Mouse (Mus musculus): ENCODE data around the gene Trim21.
A peak's percentile ranks its signal among the peaks of the same experiment; 100 is the strongest.

Trim21 gene

GRCm38 (mm10) chr7:102564999-102565997 is at the start of gene Trim21:
Gene Trim21, minus strand, starts transcription at chr7:102565486.
- DNase-seq (ENCODE audit: low spot score), result peak; percentile 89

- DNase-seq (ENCODE audit: low spot score), result no peak
Measured at GRCm38 (mm10) chr7:102597378-102598031, 32.2 kb upstream of the Trim21 start, which contains the start of gene Olfr552. Gene Olfr552, plus strand, starts transcription at chr7:102597770.

- DNase-seq (ENCODE audit: low spot score), result no peak
Measured at GRCm38 (mm10) chr7:102591786-102592185, 26.5 kb upstream of the Trim21 start, which contains the start of gene Olfr551. Gene Olfr551, minus strand, starts transcription at chr7:102591886.

- DNase-seq (ENCODE audit: low spot score), result no peak
Measured at GRCm38 (mm10) chr7:102575998-102576397, 10.7 kb upstream of the Trim21 start.

- DNase-seq (ENCODE audit: low spot score), result no peak
Measured at GRCm38 (mm10) chr7:102573174-102573830, 8.0 kb upstream of the Trim21 start.

- DNase-seq (ENCODE audit: low spot score), result no peak
Measured at GRCm38 (mm10) chr7:102571142-102571541, 5.9 kb upstream of the Trim21 start, which contains the start of gene Olfr550. Gene Olfr550, plus strand, starts transcription at chr7:102571442.

GRCm38 (mm10) chr7:102566219-102566618 is 933 bp upstream of the Trim21 start:
- DNase-seq (ENCODE audit: low spot score), result no peak

- no peak for DNase-seq (ENCODE audit: low spot score)
Measured at GRCm38 (mm10) chr7:102553279-102553678, 12.0 kb downstream of the Trim21 start.

GRCm38 (mm10) chr7:102549570-102549969 is 15.7 kb downstream of the Trim21 start, which contains the start of gene Olfr549:
Gene Olfr549, plus strand, starts transcription at chr7:102549870.
- DNase-seq (ENCODE audit: low spot score), result no peak

GRCm38 (mm10) chr7:102541251-102541650 is 24.0 kb downstream of the Trim21 start:
- no peak for DNase-seq (ENCODE audit: low spot score)

GRCm38 (mm10) chr7:102540596-102540995 is 24.7 kb downstream of the Trim21 start, which contains the start of gene Olfr548-ps1:
Gene Olfr548-ps1, plus strand, starts transcription at chr7:102540896.
- no peak for DNase-seq (ENCODE audit: low spot score)

- no peak for DNase-seq (ENCODE audit: low spot score)
Measured at GRCm38 (mm10) chr7:102534449-102534848, 30.8 kb downstream of the Trim21 start, which contains the start of gene Olfr547. Gene Olfr547, plus strand, starts transcription at chr7:102534749.

- DNase-seq (ENCODE audit: low spot score), result no peak
Measured at GRCm38 (mm10) chr7:102529052-102529451, 36.2 kb downstream of the Trim21 start.

- DNase-seq (ENCODE audit: low spot score), result no peak
Measured at GRCm38 (mm10) chr7:102517051-102517335, 48.3 kb downstream of the Trim21 start.

GRCm38 (mm10) chr7:102516261-102517050 is 48.8 kb downstream of the Trim21 start:
- DNase-seq (ENCODE audit: low spot score), result peak; percentile 26

GRCm38 (mm10) chr7:102514144-102514543 is 51.1 kb downstream of the Trim21 start:
- no peak for DNase-seq (ENCODE audit: low spot score)

GRCm38 (mm10) chr7:102512814-102513435 is 52.4 kb downstream of the Trim21 start:
- DNase-seq (ENCODE audit: low spot score), result peak; percentile 89

- DNase-seq (ENCODE audit: low spot score), result no peak
Measured at GRCm38 (mm10) chr7:102511927-102512326, 53.4 kb downstream of the Trim21 start.

GRCm38 (mm10) chr7:102509726-102510125 is 55.6 kb downstream of the Trim21 start:
- no peak for DNase-seq (ENCODE audit: low spot score)

GRCm38 (mm10) chr7:102508666-102509065 is 56.6 kb downstream of the Trim21 start:
- no peak for DNase-seq (ENCODE audit: low spot score)

- DNase-seq (ENCODE audit: low spot score), result no peak
Measured at GRCm38 (mm10) chr7:102508066-102508465, 57.2 kb downstream of the Trim21 start.

Measured in urinary bladder, postnatal 14 days (tissue).